Mouse (Mus musculus) kidney, embryonic 16.5 days (tissue): ENCODE measurements around the gene Nav1. TPM values are rescaled to one million over a fixed set of nuclear protein-coding genes. Genes with fewer than 3 reads are reported as not detected.
A peak's percentile ranks its signal among the peaks of the same experiment; 100 is the strongest.

ENCODE experiments used
- ATAC-seq: fragments of 200-750 bp; cut with Nextera tagmentation; 2 replicates; pipeline ENCODE4 v1.8.0; 2017; ENCODE audit warnings: moderate TSS enrichment; ENCODE audit not compliant: low FRiP score, low TSS enrichment
- H3K27ac ChIP-seq: fragments of 300-500 bp; sonication (generic); 2 replicates; pipeline ENCODE4 v1.5.1; 2014; ENCODE audit warnings: low read length
- H3K27me3 ChIP-seq: fragments of 300-500 bp; sonication (generic); 2 replicates; pipeline ENCODE4 v1.6.1; 2014; ENCODE audit warnings: low read length, control low read depth, mixed read lengths; ENCODE audit not compliant: insufficient read depth
- H3K36me3 ChIP-seq: fragments of 300-500 bp; sonication (generic); 2 replicates; pipeline ENCODE4 v1.6.1; 2014; ENCODE audit warnings: low read length, control low read depth, mixed read lengths; ENCODE audit not compliant: insufficient read depth
- H3K4me1 ChIP-seq: fragments of 300-500 bp; sonication (generic); 2 replicates; pipeline ENCODE4 v1.6.1; 2014; ENCODE audit warnings: low read length, control low read depth, mixed read lengths; ENCODE audit not compliant: insufficient read depth
- H3K4me2 ChIP-seq: fragments of 300-500 bp; sonication (generic); replicated peaks from 2 replicates; pipeline ENCODE4 v1.6.1; 2014; ENCODE audit warnings: low read depth, low read length
- H3K4me3 ChIP-seq: fragments of 300-500 bp; sonication (generic); 2 replicates; pipeline ENCODE4 v1.5.1; 2014; ENCODE audit warnings: mild to moderate bottlenecking, low read length
- H3K9ac ChIP-seq: fragments of 300-500 bp; sonication (generic); replicated peaks from 2 replicates; pipeline ENCODE4 v1.6.1; 2014; ENCODE audit warnings: low read length
- H3K9me3 ChIP-seq: fragments of 300-500 bp; sonication (generic); 2 replicates; pipeline ENCODE4 v1.6.1; 2016; ENCODE audit warnings: low read length, control low read depth
- WGBS: fragments of 180-500 bp; shearing (Covaris S2); extraction: QIAGEN DNeasy Blood & Tissue Kit; methylation state at CpG from one replicate; pipeline ENCODE4 v1.1.7; 2014; 5-methylcytosine and 5-hydroxymethylcytosine counted together
- polyA plus RNA-seq: library from polyadenylated mRNA; unstranded; fragments of >200 nt; fragmentation: Nextera tagmentation; extraction: Ambion mirVana; gene quantifications from 2 replicates; pipeline ENCODE4 v1.2.1, GENCODE M21; 2015

Gene Nav1
- polyA plus RNA-seq, 1 experiment from 2014 or later = 12.2 TPM

- 81% methylated on average over 23 of the region's 23 CpGs for WGBS
- no peaks in the 10 kb centered on the region for H3K27me3 ChIP-seq
- no peak for ATAC-seq
- no peaks in the 10 kb centered on the region for H3K9me3 ChIP-seq
- H3K9ac ChIP-seq = no peak overlapping the region
- H3K4me3 ChIP-seq = no peak overlapping the region
- no peak overlapping the region for H3K27ac ChIP-seq
- H3K4me1 ChIP-seq = peaks cover 11% of the 10 kb centered on the region; the same call in 1 of the 2 replicates
- peaks cover 3% of the 10 kb centered on the region; the same call in 1 of the 2 replicates for H3K36me3 ChIP-seq
- H3K4me2 ChIP-seq = no peak overlapping the region
These were observed 74.7 kb downstream of the Nav1 start for GRCm38 (mm10) chr1:135532383-135532782.

DNA sequence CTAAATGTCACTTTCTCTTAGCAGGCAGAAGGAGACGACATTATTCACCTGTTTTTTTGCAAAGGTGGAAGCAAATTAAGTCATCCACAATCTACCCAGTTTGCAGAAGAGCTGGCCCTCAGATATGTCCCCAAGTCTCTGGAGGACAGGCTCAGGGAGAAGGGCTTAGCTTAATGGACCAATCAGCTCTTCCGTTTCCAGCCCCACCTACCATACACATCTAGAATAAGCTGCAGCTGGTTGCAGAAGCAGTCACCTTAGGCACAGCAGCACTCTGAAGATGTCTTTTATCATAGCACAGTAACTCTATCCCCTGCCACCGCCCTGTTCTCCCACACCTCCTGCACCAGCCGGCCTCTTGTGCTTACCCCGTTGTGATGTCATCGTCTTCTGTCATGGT lies 75.1 kb downstream of the Nav1 start:
- 78% methylated on average over 6 of the region's 6 CpGs for WGBS
- Histone ChIP-seq H3K4me2 (no peak overlapping the region), H3K27ac (no peak overlapping the region), H3K9ac (no peak overlapping the region), H3K4me1 (peaks cover 11% of the 10 kb centered on the region; the same call in 1 of the 2 replicates), H3K9me3 (no peaks in the 10 kb centered on the region), H3K4me3 (no peak overlapping the region), H3K36me3 (peaks cover 3% of the 10 kb centered on the region; the same call in 1 of the 2 replicates), H3K27me3 (no peaks in the 10 kb centered on the region)
- ATAC-seq = no peak

- peaks cover 11% of the 10 kb centered on the region; the same call in 1 of the 2 replicates for H3K4me1 ChIP-seq
- H3K9me3 ChIP-seq = no peaks in the 10 kb centered on the region
- peak; percentile 64 for ATAC-seq
- no peak overlapping the region for H3K4me2 ChIP-seq
- H3K27ac ChIP-seq = no peak overlapping the region
- H3K9ac ChIP-seq = no peak overlapping the region
- no peaks in the 10 kb centered on the region for H3K27me3 ChIP-seq
- no peak overlapping the region for H3K4me3 ChIP-seq
- H3K36me3 ChIP-seq = peaks cover 3% of the 10 kb centered on the region; the same call in 1 of the 2 replicates
- WGBS = 56% methylated on average over 10 of the region's 10 CpGs
These were observed 76.0 kb downstream of the Nav1 start for GRCm38 (mm10) chr1:135531081-135531480.

DNA sequence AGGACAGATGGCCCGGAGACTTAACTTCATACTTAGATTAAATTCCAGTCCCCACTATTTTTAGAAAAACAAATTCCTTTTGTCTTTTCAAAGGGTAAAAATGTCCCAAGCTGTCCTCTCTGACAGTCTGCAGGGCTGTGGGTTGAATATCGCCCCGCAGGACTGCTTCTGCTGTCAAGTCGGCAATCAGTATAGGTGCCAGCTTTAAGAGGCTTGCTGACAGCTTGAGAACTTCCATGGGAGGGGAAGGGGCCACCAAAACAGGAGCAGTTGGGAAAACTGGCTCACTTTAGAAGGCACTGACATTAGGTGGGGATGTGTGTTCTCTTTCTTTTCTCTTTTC lies 82.6 kb downstream of the Nav1 start:
- H3K4me3 ChIP-seq = no peak overlapping the region
- H3K4me1 ChIP-seq = peaks cover 13% of the 10 kb centered on the region
- H3K27ac ChIP-seq = peak overlapping the region; percentile 67
- H3K9ac ChIP-seq = no peak overlapping the region
- no peak overlapping the region for H3K4me2 ChIP-seq
- H3K27me3 ChIP-seq = no peaks in the 10 kb centered on the region
- 43% methylated on average over 4 of the region's 4 CpGs for WGBS
- 0 out of 2 replicates have a peak, but pooled peaks cover 9% of the 10 kb centered on the region for H3K9me3 ChIP-seq
- ATAC-seq = no peak
- peaks cover 3% of the 10 kb centered on the region; the same call in 1 of the 2 replicates for H3K36me3 ChIP-seq

- Histone ChIP-seq H3K4me1 (peaks cover 13% of the 10 kb centered on the region), H3K4me3 (no peak overlapping the region), H3K27ac (peak overlapping the region; percentile 67), H3K9me3 (0 out of 2 replicates have a peak, but pooled peaks cover 9% of the 10 kb centered on the region), H3K27me3 (no peaks in the 10 kb centered on the region), H3K9ac (no peak overlapping the region), H3K36me3 (peaks cover 3% of the 10 kb centered on the region; the same call in 1 of the 2 replicates), H3K4me2 (no peak overlapping the region)
- ATAC-seq = peak; percentile 86
- WGBS = 47% methylated on average over 12 of the region's 12 CpGs
These were observed 83.1 kb downstream of the Nav1 start for GRCm38 (mm10) chr1:135523780-135524517.

- H3K4me1 ChIP-seq = peaks cover 13% of the 10 kb centered on the region
- H3K9ac ChIP-seq = no peak overlapping the region
- H3K4me2 ChIP-seq = no peak overlapping the region
- 73% methylated on average over 2 of the region's 2 CpGs for WGBS
- H3K4me3 ChIP-seq = no peak overlapping the region
- peak overlapping the region; percentile 39 for H3K27ac ChIP-seq
- H3K27me3 ChIP-seq = no peaks in the 10 kb centered on the region
- peak; percentile 54 for ATAC-seq
- 0 out of 2 replicates have a peak, but pooled peaks cover 9% of the 10 kb centered on the region for H3K9me3 ChIP-seq
- peaks cover 3% of the 10 kb centered on the region; the same call in 1 of the 2 replicates for H3K36me3 ChIP-seq
These were observed 83.8 kb downstream of the Nav1 start for GRCm38 (mm10) chr1:135523344-135523743.

DNA sequence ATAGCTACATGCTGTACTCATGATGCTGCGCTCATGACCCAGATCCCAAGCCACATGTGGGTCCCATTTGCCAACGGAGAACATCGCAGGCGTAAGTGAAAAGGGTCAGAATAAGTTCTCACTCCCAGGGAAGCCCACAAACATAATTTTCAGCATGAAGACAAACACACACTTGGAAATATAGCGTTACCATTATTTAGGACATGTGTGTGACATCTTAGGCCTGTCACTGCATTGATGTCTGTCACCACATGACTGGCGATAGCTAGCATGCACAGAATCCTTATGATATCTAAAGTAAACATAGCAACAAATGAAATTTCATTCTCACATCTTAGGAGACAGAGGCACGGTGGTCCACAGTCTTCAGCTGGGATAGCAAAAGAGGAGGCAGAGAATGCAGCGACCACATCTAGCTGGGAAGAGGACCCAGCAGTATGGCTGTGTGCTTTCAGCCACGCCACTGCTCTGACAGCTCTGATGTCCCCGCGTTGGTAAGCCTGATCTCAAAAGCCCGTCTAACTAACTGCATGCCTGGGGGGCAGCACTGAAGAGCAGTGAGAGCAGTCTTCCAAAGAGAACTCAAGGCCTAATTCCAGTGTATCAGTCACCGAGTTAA lies 86.4 kb downstream of the Nav1 start:
- H3K27me3 ChIP-seq = no peaks in the 10 kb centered on the region
- no peak overlapping the region for H3K9ac ChIP-seq
- 82% methylated on average over 13 of the region's 13 CpGs for WGBS
- 0 out of 2 replicates have a peak, but pooled peaks cover 9% of the 10 kb centered on the region for H3K9me3 ChIP-seq
- H3K4me2 ChIP-seq = no peak overlapping the region
- no peak overlapping the region for H3K4me3 ChIP-seq
- peaks cover 30% of the 10 kb centered on the region for H3K4me1 ChIP-seq
- H3K27ac ChIP-seq = no peak overlapping the region
- no peak for ATAC-seq
- no peaks in the 10 kb centered on the region for H3K36me3 ChIP-seq

- Histone ChIP-seq H3K36me3 (no peaks in the 10 kb centered on the region), H3K4me3 (no peak overlapping the region), H3K9me3 (0 out of 2 replicates have a peak, but pooled peaks cover 9% of the 10 kb centered on the region), H3K27me3 (no peaks in the 10 kb centered on the region), H3K9ac (no peak overlapping the region), H3K4me2 (no peak overlapping the region), H3K4me1 (peaks cover 40% of the 10 kb centered on the region), H3K27ac (no peak overlapping the region)
- 36% methylated on average over 5 of the region's 5 CpGs for WGBS
- ATAC-seq = no peak
These were observed 88.4 kb downstream of the Nav1 start for GRCm38 (mm10) chr1:135518661-135519060.

DNA sequence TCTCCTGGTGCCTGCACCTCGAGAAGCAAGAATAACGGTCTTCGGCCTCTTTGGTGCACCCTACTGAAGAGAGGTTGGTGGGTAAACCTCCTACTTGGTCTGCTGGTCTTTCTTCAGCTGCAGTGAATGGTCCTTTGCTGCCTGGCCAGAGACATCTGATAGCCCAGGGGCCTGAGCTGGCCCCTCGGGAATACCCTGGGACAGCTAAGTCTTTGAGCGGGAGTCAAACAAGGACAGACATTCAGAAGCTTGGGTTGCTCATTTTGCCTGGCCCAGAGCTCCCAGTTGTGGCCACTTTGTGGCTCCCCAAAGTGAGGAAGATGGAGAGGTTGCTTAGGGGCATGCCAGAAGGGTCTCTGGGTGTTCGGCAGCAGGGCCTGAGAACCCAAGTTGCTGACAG lies 89.6 kb downstream of the Nav1 start:
- Histone ChIP-seq H3K36me3 (no peaks in the 10 kb centered on the region), H3K4me1 (peaks cover 41% of the 10 kb centered on the region), H3K9me3 (0 out of 2 replicates have a peak, but pooled peaks cover 5% of the 10 kb centered on the region), H3K4me2 (no peak overlapping the region), H3K9ac (no peak overlapping the region), H3K27ac (no peak overlapping the region), H3K27me3 (no peaks in the 10 kb centered on the region), H3K4me3 (no peak overlapping the region)
- ATAC-seq = no peak
- 84% methylated on average over 6 of the region's 6 CpGs for WGBS
